Mouse (Mus musculus): Measurements from ENCODE around the gene Tob2.

- no peak for TF ChIP-seq POLR2A (IDR thresholded peaks at IDR 0.05; ENCODE audit: extremely low read depth, insufficient read depth, low read length)
- no peak for TF ChIP-seq CTCF (IDR thresholded peaks at IDR 0.05; ENCODE audit: extremely low read depth, insufficient read depth, low read length)
Measured at GRCm38 (mm10) chr15:81806621-81807404, 51.8 kb downstream of the Tob2 start.
